Mouse (Mus musculus): Measurements from ENCODE around the gene Sap25.

GRCm38 (mm10) chr5:137629306-137629721 lies 11.8 kb upstream of the Sap25 start:
- TF ChIP-seq REST (IDR thresholded peaks at IDR 0.05; ENCODE audit: insufficient read depth, insufficient read length) (no peak), POLR2A (IDR thresholded peaks at IDR 0.05; ENCODE audit: insufficient read length, low read depth) (no peak), POLR2AphosphoS2 (IDR thresholded peaks at IDR 0.05; ENCODE audit: insufficient read length, low read depth) (no peak)

All from myocyte (in vitro differentiated cells).